Mouse (Mus musculus): Measurements from ENCODE around the gene Cfap54. TPM values are rescaled to one million over a fixed set of nuclear protein-coding genes. Genes with fewer than 3 reads are reported as not detected.

Cfap54 gene
- polyA plus RNA-seq, 1 experiment from 2014 or later = 0.48 TPM

DNA sequence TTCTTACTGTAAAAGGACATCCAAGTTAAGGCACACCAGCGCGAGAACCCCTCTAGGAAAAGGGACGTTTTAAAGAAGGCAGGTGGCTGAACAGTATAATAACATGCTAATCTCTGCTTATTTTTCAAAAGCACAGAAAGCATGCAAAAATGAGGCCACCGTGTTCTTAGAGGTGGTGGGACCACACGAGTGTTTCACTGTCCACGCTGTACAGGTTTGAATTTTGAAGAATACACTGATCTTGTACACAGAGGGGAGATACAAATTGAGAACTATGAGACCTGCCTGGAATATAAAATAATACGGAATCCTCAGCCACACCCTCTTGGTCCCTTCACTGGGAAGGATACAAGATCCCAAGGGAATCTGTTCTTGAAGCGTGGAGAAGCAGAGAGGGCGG lies 82.9 kb downstream of the Cfap54 start:
- no peak for ATAC-seq (ENCODE audit: insufficient number of reproducible peaks, insufficient read depth, low FRiP score, low TSS enrichment, low read depth)
- no peak overlapping the region for H3K4me3 ChIP-seq (replicated peaks)
- no peaks in the 10 kb centered on the region for H3K36me3 ChIP-seq
- no peak overlapping the region for H3K27ac ChIP-seq
- H3K4me2 ChIP-seq = no peak overlapping the region
- H3K9ac ChIP-seq (replicated peaks) = no peak overlapping the region
- no peaks in the 10 kb centered on the region for H3K27me3 ChIP-seq
- no peaks in the 10 kb centered on the region for H3K4me1 ChIP-seq (replicated peaks)
- 83% methylated on average over 9 of the region's 9 CpGs for WGBS
- no peaks in the 10 kb centered on the region for H3K9me3 ChIP-seq

GRCm38 (mm10) chr10:92995186-92995585 lies 86.2 kb downstream of the Cfap54 start:
- Histone ChIP-seq H3K4me1 (replicated peaks) (no peaks in the 10 kb centered on the region), H3K9ac (replicated peaks) (no peak overlapping the region), H3K9me3 (no peaks in the 10 kb centered on the region), H3K27ac (no peak overlapping the region), H3K4me3 (replicated peaks) (no peak overlapping the region), H3K27me3 (no peaks in the 10 kb centered on the region), H3K4me2 (no peak overlapping the region), H3K36me3 (no peaks in the 10 kb centered on the region)
- no peak for ATAC-seq (ENCODE audit: insufficient number of reproducible peaks, insufficient read depth, low FRiP score, low TSS enrichment, low read depth)
- 82% methylated on average over 7 of the region's 7 CpGs for WGBS

GRCm38 (mm10) chr10:92994340-92994739 lies 87.1 kb downstream of the Cfap54 start:
- Histone ChIP-seq H3K36me3 (no peaks in the 10 kb centered on the region), H3K4me2 (no peak overlapping the region), H3K4me3 (replicated peaks) (no peak overlapping the region), H3K27me3 (no peaks in the 10 kb centered on the region), H3K27ac (no peak overlapping the region), H3K4me1 (replicated peaks) (no peaks in the 10 kb centered on the region), H3K9ac (replicated peaks) (no peak overlapping the region), H3K9me3 (no peaks in the 10 kb centered on the region)
- WGBS = 58% methylated on average over 3 of the region's 3 CpGs
- no peak for ATAC-seq (ENCODE audit: insufficient number of reproducible peaks, insufficient read depth, low FRiP score, low TSS enrichment, low read depth)

GRCm38 (mm10) chr10:92992526-92992925 lies 88.9 kb downstream of the Cfap54 start:
- Histone ChIP-seq H3K27ac (no peak overlapping the region), H3K9ac (replicated peaks) (no peak overlapping the region), H3K4me1 (replicated peaks) (no peaks in the 10 kb centered on the region), H3K4me2 (no peak overlapping the region), H3K4me3 (replicated peaks) (no peak overlapping the region), H3K36me3 (no peaks in the 10 kb centered on the region), H3K27me3 (no peaks in the 10 kb centered on the region), H3K9me3 (no peaks in the 10 kb centered on the region)
- ATAC-seq (ENCODE audit: insufficient number of reproducible peaks, insufficient read depth, low FRiP score, low TSS enrichment, low read depth) = no peak

GRCm38 (mm10) chr10:92990576-92990975 lies 90.8 kb downstream of the Cfap54 start:
- no peaks in the 10 kb centered on the region for H3K27me3 ChIP-seq
- ATAC-seq (ENCODE audit: insufficient number of reproducible peaks, insufficient read depth, low FRiP score, low TSS enrichment, low read depth) = no peak
- WGBS = 94% methylated on average over 2 of the region's 2 CpGs
- H3K4me3 ChIP-seq (replicated peaks) = no peak overlapping the region
- no peaks in the 10 kb centered on the region for H3K4me1 ChIP-seq (replicated peaks)
- H3K27ac ChIP-seq = no peak overlapping the region
- no peak overlapping the region for H3K4me2 ChIP-seq
- no peaks in the 10 kb centered on the region for H3K36me3 ChIP-seq
- H3K9ac ChIP-seq (replicated peaks) = no peak overlapping the region
- H3K9me3 ChIP-seq = no peaks in the 10 kb centered on the region

DNA sequence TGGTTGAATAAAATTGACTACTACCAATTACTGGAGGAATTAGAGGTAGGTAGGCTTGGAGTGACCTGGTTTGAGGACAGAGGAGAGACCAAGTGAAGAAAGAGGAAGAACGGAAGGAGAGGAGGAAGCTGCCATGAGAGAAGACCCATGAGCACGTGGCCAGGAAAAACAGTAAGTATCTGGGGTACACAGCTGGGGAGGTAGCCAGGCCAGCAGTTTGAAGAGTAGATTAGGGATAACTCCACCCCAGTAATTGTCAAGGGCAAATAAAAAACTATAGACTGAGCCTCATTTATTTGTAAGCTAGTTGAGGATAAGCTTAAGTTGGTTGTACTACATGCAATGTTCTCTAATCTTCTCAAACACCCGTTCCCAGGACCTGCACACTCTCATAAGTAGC lies 116.3 kb downstream of the Cfap54 start:
- Histone ChIP-seq H3K4me2 (no peak overlapping the region), H3K36me3 (no peaks in the 10 kb centered on the region), H3K27ac (no peak overlapping the region), H3K4me1 (replicated peaks) (no peaks in the 10 kb centered on the region), H3K9ac (replicated peaks) (no peak overlapping the region), H3K9me3 (no peaks in the 10 kb centered on the region), H3K4me3 (replicated peaks) (no peak overlapping the region), H3K27me3 (no peaks in the 10 kb centered on the region)
- 83% methylated on average over 3 of the region's 3 CpGs for WGBS
- no peak for ATAC-seq (ENCODE audit: insufficient number of reproducible peaks, insufficient read depth, low FRiP score, low TSS enrichment, low read depth)

DNA sequence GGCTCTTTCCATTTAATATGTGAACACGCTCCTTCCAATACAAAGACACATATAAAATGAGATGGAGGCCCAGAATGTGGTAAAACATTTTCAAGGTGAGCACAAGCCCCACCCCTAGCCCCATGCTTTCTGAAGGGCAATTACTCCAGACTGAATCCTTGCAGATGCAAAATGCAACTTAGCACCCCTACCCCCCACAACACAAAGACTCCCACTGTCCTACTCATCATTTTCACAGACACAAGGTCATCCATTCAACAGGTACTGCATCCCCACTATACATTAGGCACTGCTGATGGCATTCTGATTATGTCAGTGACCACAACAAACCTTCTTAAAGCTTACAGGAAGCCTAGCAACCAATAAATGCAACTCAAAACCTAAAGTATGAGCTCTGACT lies 131.4 kb downstream of the Cfap54 start:
- H3K27me3 ChIP-seq = no peaks in the 10 kb centered on the region
- H3K9me3 ChIP-seq = peaks cover 6% of the 10 kb centered on the region; the same call in 1 of the 2 replicates
- 83% methylated on average over 1 of the region's 1 CpGs for WGBS
- H3K9ac ChIP-seq (replicated peaks) = no peak overlapping the region
- no peak overlapping the region for H3K4me3 ChIP-seq (replicated peaks)
- H3K4me1 ChIP-seq (replicated peaks) = no peaks in the 10 kb centered on the region
- H3K4me2 ChIP-seq = no peak overlapping the region
- H3K27ac ChIP-seq = no peak overlapping the region
- no peaks in the 10 kb centered on the region for H3K36me3 ChIP-seq
- no peak for ATAC-seq (ENCODE audit: insufficient number of reproducible peaks, insufficient read depth, low FRiP score, low TSS enrichment, low read depth)

- no peak for ATAC-seq (ENCODE audit: insufficient number of reproducible peaks, insufficient read depth, low FRiP score, low TSS enrichment, low read depth)
- Histone ChIP-seq H3K4me3 (replicated peaks) (no peak overlapping the region), H3K4me1 (replicated peaks) (peaks cover 11% of the 10 kb centered on the region), H3K9me3 (no peaks in the 10 kb centered on the region), H3K9ac (replicated peaks) (no peak overlapping the region), H3K4me2 (no peak overlapping the region), H3K27me3 (no peaks in the 10 kb centered on the region), H3K27ac (no peak overlapping the region), H3K36me3 (no peaks in the 10 kb centered on the region)
- 63% methylated on average over 7 of the region's 7 CpGs for WGBS
These were observed 138.4 kb downstream of the Cfap54 start for GRCm38 (mm10) chr10:92942848-92943645.

DNA sequence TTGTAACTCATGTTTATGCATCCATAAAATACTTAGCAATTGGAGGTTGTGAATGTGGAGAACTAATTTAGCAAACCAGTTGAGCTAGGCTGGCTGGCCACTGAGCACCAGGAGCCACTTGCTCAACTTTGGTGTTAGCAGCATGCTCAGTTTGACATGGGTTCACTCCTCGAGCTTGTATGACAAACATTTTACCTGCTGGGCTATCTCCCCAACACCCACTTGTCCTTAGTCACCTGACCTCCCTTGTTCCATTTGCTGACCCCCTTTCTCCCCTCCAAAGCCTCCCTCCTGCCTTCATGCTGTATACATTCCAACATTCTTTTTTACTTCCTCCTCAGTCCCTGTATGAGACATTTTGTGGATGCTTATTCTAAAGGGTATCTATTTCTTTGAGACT lies 139.8 kb downstream of the Cfap54 start:
- 82% methylated on average over 1 of the region's 1 CpGs for WGBS
- no peak for ATAC-seq (ENCODE audit: insufficient number of reproducible peaks, insufficient read depth, low FRiP score, low TSS enrichment, low read depth)
- H3K9me3 ChIP-seq = no peaks in the 10 kb centered on the region
- no peaks in the 10 kb centered on the region for H3K36me3 ChIP-seq
- no peak overlapping the region for H3K4me3 ChIP-seq (replicated peaks)
- no peak overlapping the region for H3K27ac ChIP-seq
- H3K4me1 ChIP-seq (replicated peaks) = peaks cover 20% of the 10 kb centered on the region
- H3K9ac ChIP-seq (replicated peaks) = no peak overlapping the region
- H3K27me3 ChIP-seq = no peaks in the 10 kb centered on the region
- no peak overlapping the region for H3K4me2 ChIP-seq

GRCm38 (mm10) chr10:92937741-92938285 lies 143.6 kb downstream of the Cfap54 start:
- Histone ChIP-seq H3K4me1 (replicated peaks) (peaks cover 23% of the 10 kb centered on the region), H3K4me2 (0 out of 2 replicates have a peak overlapping the region, but pooled peaks have one; percentile 2), H3K9me3 (no peaks in the 10 kb centered on the region), H3K27me3 (no peaks in the 10 kb centered on the region), H3K36me3 (no peaks in the 10 kb centered on the region), H3K9ac (replicated peaks) (no peak overlapping the region), H3K27ac (no peak overlapping the region), H3K4me3 (replicated peaks) (no peak overlapping the region)
- ATAC-seq (ENCODE audit: insufficient number of reproducible peaks, insufficient read depth, low FRiP score, low TSS enrichment, low read depth) = no peak; the same call in 1 of the 2 replicates
- WGBS = 50% methylated on average over 10 of the region's 10 CpGs

DNA sequence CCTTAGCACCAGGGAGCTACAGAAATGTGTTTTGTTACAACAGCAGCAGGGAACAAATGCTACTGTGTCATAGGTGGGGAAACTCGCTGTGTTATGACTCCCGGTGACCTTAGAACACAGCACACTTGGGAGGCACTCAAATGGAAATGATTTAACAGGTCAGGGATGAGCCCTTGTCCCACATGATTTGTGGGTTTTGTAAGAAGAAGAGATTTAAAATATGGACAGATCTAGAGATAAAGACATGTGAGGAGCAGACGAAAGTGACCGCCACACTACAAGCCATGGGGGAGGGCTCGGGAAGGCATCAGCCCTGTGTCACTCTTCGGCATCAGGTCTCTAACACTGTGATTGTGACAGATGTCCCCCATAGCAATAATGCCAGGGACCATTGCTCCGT lies 144.3 kb downstream of the Cfap54 start:
- H3K27me3 ChIP-seq = no peaks in the 10 kb centered on the region
- no peak overlapping the region for H3K27ac ChIP-seq
- peaks cover 23% of the 10 kb centered on the region for H3K4me1 ChIP-seq (replicated peaks)
- 69% methylated on average over 7 of the region's 7 CpGs for WGBS
- no peak overlapping the region for H3K4me3 ChIP-seq (replicated peaks)
- no peak overlapping the region for H3K9ac ChIP-seq (replicated peaks)
- no peak for ATAC-seq (ENCODE audit: insufficient number of reproducible peaks, insufficient read depth, low FRiP score, low TSS enrichment, low read depth)
- no peaks in the 10 kb centered on the region for H3K9me3 ChIP-seq
- H3K4me2 ChIP-seq = no peak overlapping the region
- H3K36me3 ChIP-seq = no peaks in the 10 kb centered on the region

GRCm38 (mm10) chr10:92934506-92934905 lies 146.9 kb downstream of the Cfap54 start:
- no peak for ATAC-seq (ENCODE audit: insufficient number of reproducible peaks, insufficient read depth, low FRiP score, low TSS enrichment, low read depth)
- Histone ChIP-seq H3K4me1 (replicated peaks) (peaks cover 23% of the 10 kb centered on the region), H3K36me3 (no peaks in the 10 kb centered on the region), H3K9ac (replicated peaks) (no peak overlapping the region), H3K27ac (no peak overlapping the region), H3K27me3 (no peaks in the 10 kb centered on the region), H3K9me3 (no peaks in the 10 kb centered on the region), H3K4me2 (no peak overlapping the region), H3K4me3 (replicated peaks) (no peak overlapping the region)
- whole genome bisulfite sequencing = 18% methylated on average over 5 of the region's 5 CpGs
